ENCODE assay signal across 24 mouse cellular contexts in the genomic region with DNA sequence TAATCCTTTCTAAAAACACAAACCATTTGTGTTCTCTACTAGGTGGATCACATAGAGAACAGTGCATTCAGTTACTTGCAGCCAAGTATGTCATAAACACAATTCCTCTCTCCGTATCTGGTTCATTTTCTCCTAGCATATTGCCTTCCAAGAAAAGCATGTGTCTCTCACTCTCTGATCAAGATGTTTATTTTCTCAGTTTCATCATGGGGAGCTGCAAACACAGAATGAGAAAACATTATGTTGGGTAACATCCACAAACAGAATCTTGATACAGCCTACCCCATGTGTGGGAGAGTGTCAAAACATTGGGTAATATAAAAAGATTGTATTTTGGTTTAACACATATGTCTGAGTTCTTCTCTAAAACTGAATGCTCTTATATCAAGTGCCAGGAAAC.
A peak's percentile ranks its signal among the peaks of the same experiment; 100 is the strongest.
DNase-seq lines count a peak whose midpoint lies in the region; ATAC-seq and TF ChIP-seq lines count a peak whose summit lies in the region.
"Had no signal": no experiment of that assay in that cellular context is flagged by ENCODE, and none has a peak within 500 bp of the region (broad histone marks: within the 10 kb centered on the region; RNA-seq: fewer than 3 reads in every experiment).

No protein-coding gene starts in this region.

- no peak overlapping the region for H3K27ac ChIP-seq in forebrain, embryonic 14.5 days (ENCODE audit: low read depth, low read length)
- H3K27ac ChIP-seq in forebrain, embryonic 10.5 days = no peak overlapping the region
- no peak overlapping the region for H3K27ac ChIP-seq in midbrain, embryonic 10.5 days (replicated peaks)
- H3K27ac ChIP-seq: embryonic facial prominence, embryonic 10.5 days; heart, adult 2 months; heart, embryonic 13.5 days; hindbrain, embryonic 13.5 days; kidney, embryonic 15.5 days; liver, embryonic 13.5 days; midbrain, embryonic 12.5 days; neural tube, embryonic 15.5 days had no signal

- H3K4me1 ChIP-seq in forebrain, embryonic 14.5 days (ENCODE audit: control insufficient read depth, insufficient read depth, low read length) = no peaks in the 10 kb centered on the region
- H3K4me1 ChIP-seq in forebrain, embryonic 10.5 days = no peaks in the 10 kb centered on the region
- H3K4me1 ChIP-seq in midbrain, embryonic 10.5 days = no peaks in the 10 kb centered on the region
- H3K4me1 ChIP-seq: embryonic facial prominence, embryonic 10.5 days; heart, embryonic 13.5 days; hindbrain, embryonic 13.5 days; kidney, embryonic 15.5 days; liver, embryonic 13.5 days; midbrain, embryonic 12.5 days; neural tube, embryonic 15.5 days had no signal

- no peaks in the 10 kb centered on the region for H3K9me3 ChIP-seq in forebrain, embryonic 14.5 days (replicated peaks; ENCODE audit: control insufficient read depth, low read length)
- H3K9me3 ChIP-seq in forebrain, embryonic 10.5 days = no peaks in the 10 kb centered on the region
- H3K9me3 ChIP-seq in midbrain, embryonic 10.5 days (replicated peaks) = no peaks in the 10 kb centered on the region
- H3K9me3 ChIP-seq: embryonic facial prominence, embryonic 10.5 days; hindbrain, embryonic 13.5 days; kidney, embryonic 15.5 days; liver, embryonic 13.5 days; midbrain, embryonic 12.5 days; neural tube, embryonic 15.5 days had no signal

- H3K4me3 ChIP-seq in forebrain, embryonic 14.5 days (ENCODE audit: low read depth, low read length) = no peak overlapping the region
- no peak overlapping the region for H3K4me3 ChIP-seq in forebrain, embryonic 10.5 days
- H3K4me3 ChIP-seq in midbrain, embryonic 10.5 days = no peak overlapping the region
- H3K4me3 ChIP-seq: embryonic facial prominence, embryonic 10.5 days; heart, adult 2 months; heart, embryonic 13.5 days; hindbrain, embryonic 13.5 days; kidney, embryonic 15.5 days; liver, embryonic 13.5 days; midbrain, embryonic 12.5 days; neural tube, embryonic 15.5 days had no signal

- no peak for TF ChIP-seq CTCF in brain, embryonic 14.5 days (IDR thresholded peaks at IDR 0.05; ENCODE audit: borderline replicate concordance, extremely low read depth, insufficient read depth, insufficient read length)

- ATAC-seq in forebrain, embryonic 14.5 days = no peak

- no peak overlapping the region for H3K4me2 ChIP-seq in forebrain, embryonic 14.5 days (ENCODE audit: low read length)
- H3K4me2 ChIP-seq: heart, embryonic 13.5 days; hindbrain, embryonic 13.5 days; kidney, embryonic 15.5 days; liver, embryonic 13.5 days; midbrain, embryonic 12.5 days; neural tube, embryonic 15.5 days had no signal

- H3K36me3 ChIP-seq in forebrain, embryonic 14.5 days (ENCODE audit: control insufficient read depth, insufficient read depth, low read length) = no peaks in the 10 kb centered on the region
- no peaks in the 10 kb centered on the region for H3K36me3 ChIP-seq in forebrain, embryonic 10.5 days (replicated peaks)
- H3K36me3 ChIP-seq in midbrain, embryonic 10.5 days = no peaks in the 10 kb centered on the region
- H3K36me3 ChIP-seq: embryonic facial prominence, embryonic 10.5 days; heart, embryonic 13.5 days; hindbrain, embryonic 13.5 days; kidney, embryonic 15.5 days; liver, embryonic 13.5 days; midbrain, embryonic 12.5 days; neural tube, embryonic 15.5 days had no signal

- no peaks in the 10 kb centered on the region for H3K27me3 ChIP-seq in forebrain, embryonic 14.5 days (replicated peaks; ENCODE audit: control insufficient read depth, insufficient read depth, low read length)
- H3K27me3 ChIP-seq in forebrain, embryonic 10.5 days (ENCODE audit: poor library complexity, severe bottlenecking) = no peaks in the 10 kb centered on the region
- H3K27me3 ChIP-seq in midbrain, embryonic 10.5 days (ENCODE audit: low read depth, poor library complexity, severe bottlenecking) = no peaks in the 10 kb centered on the region
- H3K27me3 ChIP-seq: heart, embryonic 13.5 days; hindbrain, embryonic 13.5 days; kidney, embryonic 15.5 days; liver, embryonic 13.5 days; midbrain, embryonic 12.5 days; neural tube, embryonic 15.5 days had no signal

- 78% methylated on average over 1 of the region's 1 CpGs for WGBS in forebrain, embryonic 14.5 days
- WGBS in forebrain, embryonic 10.5 days = 93% methylated on average over 1 of the region's 1 CpGs
- 85% methylated on average over 1 of the region's 1 CpGs for WGBS in midbrain, embryonic 10.5 days

- TF ChIP-seq POLR2A in brain, embryonic 14.5 days (IDR thresholded peaks at IDR 0.05; ENCODE audit: borderline replicate concordance, extremely low read depth, insufficient read depth, insufficient read length, poor library complexity, severe bottlenecking) = no peak

- H3K9ac ChIP-seq in forebrain, embryonic 14.5 days (ENCODE audit: low read length) = no peak overlapping the region
- H3K9ac ChIP-seq: heart, embryonic 13.5 days; hindbrain, embryonic 13.5 days; kidney, embryonic 15.5 days; liver, embryonic 13.5 days; midbrain, embryonic 12.5 days; neural tube, embryonic 15.5 days had no signal

- DNase-seq in forebrain, embryonic 14.5 days (ENCODE audit: low spot score) = peak; percentile 51
- DNase-seq in forebrain, embryonic 10.5 days (ENCODE audit: extremely low spot score, low spot score) = no peak
- peak; percentile 11 to 75 for DNase-seq in layer of hippocampus, adult 18-20 months (ENCODE audit: low spot score in 2 of 2)
- no peak for DNase-seq in layer of hippocampus, postnatal 25 days (ENCODE audit: extremely low spot score in 1 of 2, low spot score in 1 of 2)
- peak; percentile 60 for DNase-seq in brain, embryonic 14.5 days (ENCODE audit: low read depth)
- DNase-seq in layer of hippocampus, adult 9-11 months = peak; percentile 66
- DNase-seq in midbrain, embryonic 10.5 days (ENCODE audit: low spot score) = no peak
- DNase-seq: adrenal gland, postnatal 10 days; cerebellum, adult 9-11 months; gastrocnemius, postnatal 25 days; heart, adult 2 months; heart, postnatal 14 days; kidney, adult 11 months; liver, embryonic 13.5 days; lung, adult 2 months; lung, postnatal 14 days; thymus, adult 2 months; thymus, postnatal 4 days had no signal

Comparison
In these comparisons a context has a peak if more than half of its experiments do, and no peak if none do; other contexts are left out.
1. DNase-seq: peak in forebrain, embryonic 14.5 days (single experiment), layer of hippocampus, adult 18-20 months (2 of 2), brain, embryonic 14.5 days (single experiment) and layer of hippocampus, adult 9-11 months (single experiment); none in forebrain, embryonic 10.5 days (single experiment), layer of hippocampus, postnatal 25 days (0 of 2) and midbrain, embryonic 10.5 days (single experiment).